Mouse (Mus musculus): ENCODE results near the gene Vgf.

GRCm38 (mm10) chr5:137032641-137033074, 6.5 kb downstream of the Vgf start:
- no peak; the same call in 1 of the 2 replicates for TF ChIP-seq CTCF (IDR thresholded peaks at IDR 0.05)
- no peak for TF ChIP-seq EP300 (IDR thresholded peaks at IDR 0.05)

Measured in lung, postnatal 0 days (tissue).